Mouse (Mus musculus): ENCODE measurements around the gene Mvb12b.

- TF ChIP-seq TAL1 (IDR thresholded peaks at IDR 0.05; ENCODE audit: low read length) = no peak
- TF ChIP-seq GATA1 (IDR thresholded peaks at IDR 0.05; ENCODE audit: low read length) = no peak
These were observed 5.4 kb upstream of the Mvb12b start for GRCm38 (mm10) chr2:33893151-33893550.
